Mouse (Mus musculus) CH12.LX (cell line): ENCODE measurements around the gene Galnt17. TPM values are rescaled to one million over a fixed set of nuclear protein-coding genes. Genes with fewer than 3 reads are reported as not detected.

ENCODE experiments used
- DNase-seq: peaks from one replicate; pipeline ENCODE4 v3.0.0-alpha.2; 2013; ENCODE audit errors: extremely low read depth
- H3K27ac ChIP-seq: 2 replicates; pipeline ENCODE4 v1.5.1; 2012; ENCODE audit warnings: low read depth, mild to moderate bottlenecking, control low read depth, moderate library complexity; ENCODE audit not compliant: insufficient read depth
- H3K27me3 ChIP-seq: replicated peaks from 2 replicates; pipeline ENCODE3; 2012; ENCODE audit warnings: inconsistent platforms
- H3K36me3 ChIP-seq, 2 experiments: replicated peaks in 1 of 2; 2 replicates each; pipeline versions ENCODE3 to v1.6.1; 2012; ENCODE audit warnings: inconsistent platforms in 1 of 2, low read length in 1 of 2, mild to moderate bottlenecking in 1 of 2, mixed read lengths in 1 of 2, moderate library complexity in 1 of 2; ENCODE audit not compliant: control insufficient read depth in 1 of 2, insufficient read depth in 1 of 2
- H3K4me1 ChIP-seq, 2 experiments: 2 replicates each; pipeline ENCODE4 v1.6.1; 2012; ENCODE audit warnings: inconsistent platforms in 1 of 2, moderate library complexity in 1 of 2; ENCODE audit not compliant: insufficient read depth in 2 of 2, control insufficient read depth in 1 of 2
- H3K4me2 ChIP-seq: 2 replicates; pipeline ENCODE4 v1.6.1; 2012; ENCODE audit warnings: low read depth, mild to moderate bottlenecking, control low read depth; ENCODE audit not compliant: poor library complexity, insufficient read depth, severe bottlenecking
- H3K4me3 ChIP-seq, 3 experiments: fragments of 150-350 bp in 1 of 3; sonication (generic) in 1 of 3; replicated peaks in 1 of 3; 2 replicates each; pipeline versions ENCODE3 to v1.5.1; 2011 to 2012; ENCODE audit warnings: low read depth in 2 of 3, low read length in 2 of 3, mild to moderate bottlenecking in 2 of 3, moderate library complexity in 2 of 3, control low read depth in 1 of 3, improper control_type of control experiment in 1 of 3, inconsistent platforms in 1 of 3, mixed read lengths in 1 of 3; ENCODE audit not compliant: poor library complexity in 1 of 3
- H3K79me2 ChIP-seq: replicated peaks from 2 replicates; pipeline ENCODE4 v1.6.1; 2012; ENCODE audit warnings: mild to moderate bottlenecking, moderate library complexity; ENCODE audit not compliant: control insufficient read depth, poor library complexity, insufficient read depth, severe bottlenecking; ENCODE audit errors: extremely low read depth
- H3K9ac ChIP-seq: 2 replicates; pipeline ENCODE4 v1.6.1; 2012; ENCODE audit warnings: low read depth, mild to moderate bottlenecking, control low read depth, moderate library complexity; ENCODE audit not compliant: insufficient read depth
- H3K9me3 ChIP-seq: replicated peaks from 2 replicates; pipeline ENCODE3; 2012; ENCODE audit warnings: low read length, inconsistent platforms, mixed read lengths
- CHD1 ChIP-seq: IDR thresholded peaks from 2 replicates; pipeline ENCODE4 v1.6.1; 2012; ENCODE audit warnings: low read depth, low read length, improper control_type of control experiment, inconsistent platforms
- CHD2 ChIP-seq: IDR thresholded peaks from 2 replicates; pipeline ENCODE4 v1.6.1; 2011; ENCODE audit warnings: low read length, improper control_type of control experiment
- CTCF ChIP-seq, 2 experiments: IDR thresholded peaks in 1 of 2; conservative IDR thresholded peaks in 1 of 2; 2 replicates each; pipeline ENCODE4 v1.5.1; 2011 to 2012; ENCODE audit warnings: low read depth in 2 of 2, low read length in 2 of 2, improper control_type of control experiment in 1 of 2, inconsistent platforms in 1 of 2, mild to moderate bottlenecking in 1 of 2, moderate library complexity in 1 of 2
- E2F4 ChIP-seq: IDR thresholded peaks from 2 replicates; pipeline ENCODE4 v1.6.1; 2011; ENCODE audit warnings: low read depth, low read length, improper control_type of control experiment; ENCODE audit not compliant: insufficient replicate concordance
- IRF4 ChIP-seq: IDR thresholded peaks from 2 replicates; pipeline ENCODE4 v1.6.1; 2014; ENCODE audit warnings: low read depth, mild to moderate bottlenecking, inconsistent platforms, low read length, improper control_type of control experiment
- JUN ChIP-seq: IDR thresholded peaks from 2 replicates; pipeline ENCODE4 v1.6.1; 2011; ENCODE audit warnings: low read depth, mild to moderate bottlenecking, low read length, improper control_type of control experiment, moderate library complexity; ENCODE audit not compliant: insufficient read depth
- JUND ChIP-seq: conservative IDR thresholded peaks from 2 replicates; pipeline ENCODE4 v1.6.1; 2011; ENCODE audit warnings: low read depth, low read length, improper control_type of control experiment
- KAT2A ChIP-seq: IDR thresholded peaks from 2 replicates; pipeline ENCODE4 v1.6.1; 2012; ENCODE audit warnings: low read length, improper control_type of control experiment, inconsistent platforms; ENCODE audit not compliant: insufficient replicate concordance
- MAFK ChIP-seq: IDR thresholded peaks from 2 replicates; pipeline ENCODE4 v1.6.1; 2011; ENCODE audit warnings: low read length, improper control_type of control experiment; ENCODE audit not compliant: insufficient replicate concordance
- MAX ChIP-seq: IDR thresholded peaks from 2 replicates; pipeline ENCODE4 v1.6.1; 2011; ENCODE audit warnings: low read length, improper control_type of control experiment
- MXI1 ChIP-seq: IDR thresholded peaks from 2 replicates; pipeline ENCODE4 v1.6.1; 2011; ENCODE audit warnings: mild to moderate bottlenecking, low read depth, low read length, improper control_type of control experiment
- NELFE ChIP-seq: IDR thresholded peaks from 2 replicates; pipeline ENCODE4 v1.6.1; 2011; ENCODE audit warnings: low read depth, low read length, improper control_type of control experiment
- PAX5 ChIP-seq: IDR thresholded peaks from 2 replicates; pipeline ENCODE4 v1.6.1; 2012; ENCODE audit warnings: low read length, inconsistent platforms, mixed read lengths
- POLR2A ChIP-seq: IDR thresholded peaks from 2 replicates; pipeline ENCODE4 v1.6.1; 2011; ENCODE audit warnings: low read depth, mild to moderate bottlenecking, improper control_type of control experiment, low read length
- POLR2AphosphoS2 ChIP-seq: IDR thresholded peaks from 2 replicates; pipeline ENCODE4 v1.6.1; 2011; ENCODE audit warnings: low read depth, low read length, improper control_type of control experiment
- RAD21 ChIP-seq: IDR thresholded peaks from 2 replicates; pipeline ENCODE4 v1.6.1; 2011; ENCODE audit warnings: low read depth, mild to moderate bottlenecking, low read length, improper control_type of control experiment, moderate library complexity
- RCOR1 ChIP-seq: conservative IDR thresholded peaks from 2 replicates; pipeline ENCODE4 v1.6.1; 2012; ENCODE audit warnings: low read depth, mild to moderate bottlenecking, inconsistent platforms, low read length, improper control_type of control experiment
- SIN3A ChIP-seq: IDR thresholded peaks from 2 replicates; pipeline ENCODE4 v1.6.1; 2012; ENCODE audit warnings: low read length, improper control_type of control experiment, inconsistent platforms
- TBP ChIP-seq: conservative IDR thresholded peaks from 2 replicates; pipeline ENCODE4 v1.6.1; 2011; ENCODE audit warnings: low read depth, low read length, improper control_type of control experiment
- USF1 ChIP-seq: IDR thresholded peaks from 2 replicates; pipeline ENCODE4 v1.6.1; 2014; ENCODE audit warnings: low read depth, mild to moderate bottlenecking, inconsistent platforms, low read length, improper control_type of control experiment
- USF2 ChIP-seq: conservative IDR thresholded peaks from 2 replicates; pipeline ENCODE4 v1.6.1; 2011; ENCODE audit warnings: low read depth, low read length, improper control_type of control experiment
- ZMIZ1 ChIP-seq: IDR thresholded peaks from 2 replicates; pipeline ENCODE4 v1.6.1; 2012; ENCODE audit warnings: low read depth, mild to moderate bottlenecking, inconsistent platforms, low read length, improper control_type of control experiment
- ZNF384 ChIP-seq: IDR thresholded peaks from 2 replicates; pipeline ENCODE4 v1.6.1; 2012; ENCODE audit warnings: low read depth, low read length, improper control_type of control experiment, inconsistent platforms
- dilution Hi-C: fragments of 300-500 bp; cut with MboI; formaldehyde crosslinking; loops from 2 replicates; pipeline ENCODE4 v1.14.3; 2020; ENCODE audit warnings: low sequenced_read_pairs; ENCODE audit not compliant: extremely low pct_unique_long_range_greater_than_20kb, extremely low pct_ligation_motif_present
- in situ Hi-C: fragments of 300-500 bp; cut with MboI; formaldehyde crosslinking; loops from 3 replicates; pipeline ENCODE4 v1.14.3; 2019; ENCODE audit warnings: low sequenced_read_pairs, low pct_ligation_motif_present, low pct_unique_long_range_greater_than_20kb, mixed read lengths
- polyA plus RNA-seq: library from polyadenylated mRNA; unstranded; fragments of >175 nt; gene quantifications from 2 replicates; pipeline ENCODE4 v1.2.1, GENCODE M21; 2012; ENCODE audit warnings: low read depth; ENCODE audit not compliant: insufficient read length
- total RNA-seq, 2 experiments: library from RNA; depleted of rRNA; stranded (reverse); fragments of 300-350 nt in 1 of 2; fragments of >200 nt in 1 of 2; gene quantifications; 2 replicates each; pipeline ENCODE4 v1.2.3; 2012 to 2014

The Galnt17 gene
- total and polyA plus RNA-seq, 3 experiments: 0.09 TPM; not detected in 2

DNA sequence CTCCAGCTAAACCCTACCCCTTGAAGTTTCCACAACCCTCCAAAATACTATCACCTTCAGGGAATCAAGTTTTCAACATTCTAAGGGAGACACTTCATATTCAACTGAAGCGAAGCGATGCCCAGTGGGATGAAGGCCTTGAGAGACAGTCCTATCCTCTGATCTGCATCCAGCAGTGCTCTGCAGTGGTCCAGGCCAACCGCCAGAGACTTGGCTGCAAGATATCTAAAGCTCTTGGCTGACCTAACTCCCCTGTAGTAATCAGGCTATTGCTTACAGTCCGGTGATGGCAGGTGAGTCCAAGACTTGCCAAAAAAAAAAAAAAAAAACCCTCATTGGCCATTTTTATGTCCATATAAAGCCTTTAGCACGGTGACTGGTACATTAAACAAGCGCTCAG is 21.2 kb downstream of the Galnt17 start:
- dilution Hi-C loops: no loop called here
- TF ChIP-seq POLR2AphosphoS2 (no peak), MAFK (no peak), RAD21 (no peak), KAT2A (no peak), CHD2 (no peak), TBP (no peak), PAX5 (no peak), MAX (no peak), ZNF384 (no peak), CTCF (conservative IDR thresholded peaks at IDR 0.05 in 1 of 2, IDR thresholded peaks at IDR 0.05 in 1 of 2; ENCODE audit: low read depth in 2 of 2, low read length in 2 of 2) (no peak), CHD1 (no peak)
- Histone ChIP-seq H3K9me3 (peaks cover 79% of the 10 kb centered on the region), H3K4me2 (no peak overlapping the region), H3K9ac (no peak overlapping the region), H3K4me1 (no peaks in the 10 kb centered on the region), H3K27me3 (no peaks in the 10 kb centered on the region), H3K27ac (no peak overlapping the region), H3K4me3 (no peak overlapping the region), H3K79me2 (no peaks in the 10 kb centered on the region), H3K36me3 (no peaks in the 10 kb centered on the region)
- no peak for DNase-seq
- in situ Hi-C loops: no loop called here

DNA sequence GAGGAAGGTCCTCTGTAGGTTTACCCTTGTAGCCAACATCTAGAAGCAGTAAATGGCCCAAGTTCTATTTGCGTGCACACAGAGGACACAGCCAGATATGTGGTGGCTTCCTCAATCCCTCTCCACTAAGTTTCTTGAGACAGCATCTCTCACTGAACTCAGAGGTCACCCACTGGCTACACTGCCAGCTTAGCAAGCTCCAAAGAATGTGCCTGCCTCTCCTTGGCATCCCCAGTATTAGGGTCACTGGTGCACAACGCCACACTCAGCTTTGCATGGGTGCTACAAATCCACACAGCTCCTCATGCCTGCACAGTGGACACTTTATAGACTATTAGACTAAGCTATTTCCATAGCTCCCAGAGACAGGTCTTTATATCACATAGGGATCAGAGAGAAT is 21.6 kb downstream of the Galnt17 start:
- no peak overlapping the region for H3K4me3 ChIP-seq
- no peaks in the 10 kb centered on the region for H3K27me3 ChIP-seq
- no peaks in the 10 kb centered on the region for H3K36me3 ChIP-seq
- H3K27ac ChIP-seq: no peak overlapping the region
- H3K4me2 ChIP-seq: no peak overlapping the region
- H3K9me3 ChIP-seq: peaks cover 76% of the 10 kb centered on the region
- H3K79me2 ChIP-seq: no peaks in the 10 kb centered on the region
- in situ Hi-C loops: no loop called here
- TF ChIP-seq MXI1 (no peak), CHD1 (no peak), NELFE (no peak), USF1 (no peak), USF2 (no peak), RAD21 (no peak)
- DNase-seq: no peak
- dilution Hi-C loops: no loop called here
- H3K9ac ChIP-seq: no peak overlapping the region
- no peaks in the 10 kb centered on the region for H3K4me1 ChIP-seq

DNA sequence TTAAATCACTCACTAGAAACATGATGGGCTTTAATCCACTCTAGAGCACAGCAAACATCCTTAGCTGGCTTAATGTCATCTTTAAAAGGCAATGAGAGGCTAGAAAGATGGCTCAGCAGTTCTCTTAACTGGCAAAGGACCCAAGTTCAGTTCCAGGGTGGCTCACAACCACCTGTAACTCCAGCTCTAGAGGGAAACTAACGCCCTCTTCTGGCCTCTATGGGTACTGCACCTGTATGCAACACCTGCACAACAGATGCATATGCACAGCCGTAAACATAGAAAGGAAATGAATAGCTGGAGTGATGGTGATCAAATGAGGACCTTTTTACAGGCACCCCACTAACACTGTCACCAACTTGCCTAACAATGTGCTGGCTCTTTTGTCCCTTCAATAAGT is 27.9 kb downstream of the Galnt17 start:
- Histone ChIP-seq H3K79me2 (no peaks in the 10 kb centered on the region), H3K4me2 (no peak overlapping the region), H3K27ac (no peak overlapping the region), H3K9me3 (peaks cover 70% of the 10 kb centered on the region), H3K9ac (no peak overlapping the region), H3K4me1 (no peaks in the 10 kb centered on the region), H3K4me3 (no peak overlapping the region), H3K27me3 (no peaks in the 10 kb centered on the region), H3K36me3 (no peaks in the 10 kb centered on the region)
- DNase-seq: no peak
- TF ChIP-seq JUN (no peak), RCOR1 (no peak), USF1 (no peak), POLR2A (no peak), RAD21 (no peak), MAFK (no peak), CTCF (conservative IDR thresholded peaks at IDR 0.05 in 1 of 2, IDR thresholded peaks at IDR 0.05 in 1 of 2; ENCODE audit: low read depth in 2 of 2, low read length in 2 of 2) (no peak), SIN3A (no peak), JUND (no peak), CHD1 (no peak), PAX5 (no peak), E2F4 (no peak), POLR2AphosphoS2 (no peak), ZMIZ1 (no peak), IRF4 (no peak)
- in situ Hi-C loops (no loop called here), dilution Hi-C loops (no loop called here)
